ENCODE assay signal across 24 mouse cellular contexts in the genomic region with DNA sequence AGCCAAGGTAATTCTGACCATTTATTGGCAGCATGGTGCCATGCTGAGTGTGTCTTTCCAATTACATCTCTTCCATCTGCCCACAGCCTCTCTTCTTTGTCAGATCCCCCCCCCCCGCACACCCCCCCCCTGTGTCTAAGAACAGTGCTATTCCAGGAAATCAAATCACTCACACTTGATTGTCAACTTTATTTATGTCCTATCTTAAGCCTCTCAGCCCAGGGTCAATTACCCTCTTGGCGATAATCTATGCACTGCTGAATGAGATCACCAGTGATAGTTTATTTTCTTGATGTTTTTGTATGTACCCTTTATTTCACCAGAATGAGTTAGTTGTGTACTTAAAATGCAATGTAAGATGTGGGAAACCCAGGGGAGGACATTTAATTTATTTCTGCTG.
DNase-seq lines count a peak whose midpoint lies in the region; ATAC-seq and TF ChIP-seq lines count a peak whose summit lies in the region.
"Had no signal": no experiment of that assay in that cellular context is flagged by ENCODE, and none has a peak within 500 bp of the region (broad histone marks: within the 10 kb centered on the region; RNA-seq: fewer than 3 reads in every experiment).

No protein-coding gene starts in this region.

- 58% methylated on average over 2 of the region's 2 CpGs for WGBS in forebrain, embryonic 13.5 days
- WGBS in forebrain, postnatal 0 days, result 46% methylated on average over 2 of the region's 2 CpGs
- WGBS in kidney, embryonic 15.5 days, result 55% methylated on average over 2 of the region's 2 CpGs
- WGBS in hindbrain, embryonic 16.5 days, result 57% methylated on average over 2 of the region's 2 CpGs
- 63% methylated on average over 2 of the region's 2 CpGs for WGBS in heart, embryonic 11.5 days (ENCODE audit: insufficient replicate concordance)

- no peaks in the 10 kb centered on the region for H3K27me3 ChIP-seq in forebrain, embryonic 13.5 days
- no peaks in the 10 kb centered on the region for H3K27me3 ChIP-seq in forebrain, postnatal 0 days (ENCODE audit: insufficient read depth, low read length)
- no peaks in the 10 kb centered on the region for H3K27me3 ChIP-seq in kidney, embryonic 15.5 days
- no peaks in the 10 kb centered on the region for H3K27me3 ChIP-seq in hindbrain, embryonic 16.5 days (replicated peaks; ENCODE audit: control insufficient read depth, insufficient read depth, low read length)
- no peaks in the 10 kb centered on the region for H3K27me3 ChIP-seq in heart, embryonic 11.5 days (ENCODE audit: control insufficient read depth, insufficient read depth, low read length)
- H3K27me3 ChIP-seq: heart, embryonic 15.5 days; limb, embryonic 12.5 days; liver, embryonic 15.5 days had no signal

- no peak for TF ChIP-seq CTCF in forebrain, postnatal 0 days (IDR thresholded peaks at IDR 0.05; ENCODE audit: low read depth)
- TF ChIP-seq CTCF in brain, embryonic 14.5 days (IDR thresholded peaks at IDR 0.05; ENCODE audit: borderline replicate concordance, extremely low read depth, insufficient read depth, insufficient read length), result no peak

- H3K36me3 ChIP-seq in forebrain, embryonic 13.5 days (ENCODE audit: poor library complexity, severe bottlenecking), result no peaks in the 10 kb centered on the region
- H3K36me3 ChIP-seq in forebrain, postnatal 0 days (ENCODE audit: insufficient read depth), result no peaks in the 10 kb centered on the region
- no peaks in the 10 kb centered on the region for H3K36me3 ChIP-seq in kidney, embryonic 15.5 days
- no peaks in the 10 kb centered on the region for H3K36me3 ChIP-seq in hindbrain, embryonic 16.5 days (ENCODE audit: control insufficient read depth, insufficient read depth, low read length)
- no peaks in the 10 kb centered on the region for H3K36me3 ChIP-seq in heart, embryonic 11.5 days (ENCODE audit: control insufficient read depth, insufficient read depth, low read length)
- H3K36me3 ChIP-seq: heart, embryonic 15.5 days; limb, embryonic 12.5 days; liver, embryonic 15.5 days had no signal

- no peak for TF ChIP-seq POLR2A in brain, embryonic 14.5 days (IDR thresholded peaks at IDR 0.05; ENCODE audit: borderline replicate concordance, extremely low read depth, insufficient read depth, insufficient read length, poor library complexity, severe bottlenecking)

- H3K4me1 ChIP-seq in forebrain, embryonic 13.5 days, result 0 out of 2 replicates have a peak, but pooled peaks cover 2% of the 10 kb centered on the region
- no peaks in the 10 kb centered on the region for H3K4me1 ChIP-seq in forebrain, postnatal 0 days (ENCODE audit: insufficient read depth)
- H3K4me1 ChIP-seq in kidney, embryonic 15.5 days, result peaks cover 10% of the 10 kb centered on the region; the same call in 1 of the 2 replicates
- H3K4me1 ChIP-seq in hindbrain, embryonic 16.5 days (ENCODE audit: control insufficient read depth, insufficient read depth, low read depth, low read length), result no peaks in the 10 kb centered on the region
- H3K4me1 ChIP-seq in heart, embryonic 11.5 days (ENCODE audit: control insufficient read depth, insufficient read depth, low read length), result no peaks in the 10 kb centered on the region
- H3K4me1 ChIP-seq: limb, embryonic 12.5 days; liver, embryonic 15.5 days had no signal

- no peak overlapping the region for H3K4me3 ChIP-seq in forebrain, embryonic 13.5 days
- no peak overlapping the region for H3K4me3 ChIP-seq in forebrain, postnatal 0 days (ENCODE audit: low read depth, low read length)
- no peak overlapping the region for H3K4me3 ChIP-seq in kidney, embryonic 15.5 days (replicated peaks)
- no peak overlapping the region for H3K4me3 ChIP-seq in hindbrain, embryonic 16.5 days (ENCODE audit: low read length)
- H3K4me3 ChIP-seq in heart, embryonic 11.5 days (ENCODE audit: low read depth, low read length), result no peak overlapping the region
- H3K4me3 ChIP-seq: heart, embryonic 15.5 days; limb, embryonic 12.5 days; liver, embryonic 15.5 days had no signal

- ATAC-seq in forebrain, embryonic 13.5 days, result peak; percentile 48; the same call in 1 of the 2 replicates
- no peak for ATAC-seq in forebrain, postnatal 0 days
- ATAC-seq in kidney, embryonic 15.5 days (replicated peaks; ENCODE audit: low FRiP score), result no peak
- ATAC-seq in hindbrain, embryonic 16.5 days, result 0 out of 2 replicates have a peak, but pooled peaks have one; percentile 17
- ATAC-seq in heart, embryonic 11.5 days (replicated peaks; ENCODE audit: insufficient number of reproducible peaks, low FRiP score, low TSS enrichment), result no peak
- ATAC-seq: CD4-positive, CD25-positive, alpha-beta regulatory T cell, adult 4 months; intestine, embryonic 16.5 days had no signal

- H3K9ac ChIP-seq in forebrain, embryonic 13.5 days, result no peak overlapping the region
- H3K9ac ChIP-seq in forebrain, postnatal 0 days, result no peak overlapping the region
- H3K9ac ChIP-seq in kidney, embryonic 15.5 days, result no peak overlapping the region
- H3K9ac ChIP-seq in hindbrain, embryonic 16.5 days (ENCODE audit: low read depth, low read length), result no peak overlapping the region
- no peak overlapping the region for H3K9ac ChIP-seq in heart, embryonic 11.5 days (ENCODE audit: low read depth, low read length)
- H3K9ac ChIP-seq: heart, embryonic 15.5 days; limb, embryonic 12.5 days; liver, embryonic 15.5 days; lung, embryonic 14.5 days had no signal

- no peak for DNase-seq in forebrain, postnatal 0 days
- no peak for DNase-seq in kidney, adult 11 months
- peak; percentile 40 for DNase-seq in brain, embryonic 14.5 days (ENCODE audit: low read depth)
- DNase-seq: adrenal gland, postnatal 14 days; cerebellum, adult 18-20 months; cerebellum, postnatal 36 days; gastrocnemius, postnatal 14 days; kidney, adult 9 months; lung, embryonic 14.5 days; lung, postnatal 14 days; midbrain, embryonic 14.5 days; right cerebral cortex, postnatal 4 days; thymus, adult 2 months; thymus, postnatal 36 days had no signal

- H3K9me3 ChIP-seq in forebrain, embryonic 13.5 days (replicated peaks), result no peaks in the 10 kb centered on the region
- H3K9me3 ChIP-seq in forebrain, postnatal 0 days (ENCODE audit: low read length), result no peaks in the 10 kb centered on the region
- H3K9me3 ChIP-seq in kidney, embryonic 15.5 days (replicated peaks), result no peaks in the 10 kb centered on the region
- H3K9me3 ChIP-seq in hindbrain, embryonic 16.5 days (ENCODE audit: control insufficient read depth, low read length), result no peaks in the 10 kb centered on the region
- H3K9me3 ChIP-seq in heart, embryonic 11.5 days (replicated peaks; ENCODE audit: control insufficient read depth, low read length), result no peaks in the 10 kb centered on the region
- H3K9me3 ChIP-seq: heart, embryonic 15.5 days; liver, embryonic 15.5 days had no signal

- no peak overlapping the region for H3K27ac ChIP-seq in forebrain, embryonic 13.5 days
- H3K27ac ChIP-seq in forebrain, postnatal 0 days (ENCODE audit: low read depth, low read length), result no peak overlapping the region
- H3K27ac ChIP-seq in kidney, embryonic 15.5 days, result 0 out of 2 replicates have a peak overlapping the region, but pooled peaks have one; percentile 0
- no peak overlapping the region for H3K27ac ChIP-seq in hindbrain, embryonic 16.5 days (ENCODE audit: low read depth, low read length)
- H3K27ac ChIP-seq in heart, embryonic 11.5 days (ENCODE audit: low read depth, low read length), result no peak overlapping the region
- H3K27ac ChIP-seq: heart, embryonic 15.5 days; limb, embryonic 12.5 days; liver, embryonic 15.5 days; stomach, postnatal 0 days had no signal

- H3K4me2 ChIP-seq in forebrain, embryonic 13.5 days, result no peak overlapping the region
- H3K4me2 ChIP-seq in forebrain, postnatal 0 days (ENCODE audit: low read depth), result no peak overlapping the region
- no peak overlapping the region for H3K4me2 ChIP-seq in kidney, embryonic 15.5 days
- no peak overlapping the region for H3K4me2 ChIP-seq in hindbrain, embryonic 16.5 days (ENCODE audit: low read length)
- H3K4me2 ChIP-seq in heart, embryonic 11.5 days, result no peak overlapping the region
- H3K4me2 ChIP-seq: heart, embryonic 15.5 days; limb, embryonic 12.5 days; liver, embryonic 15.5 days; lung, embryonic 14.5 days had no signal

Comparison
In these comparisons a context has a peak if more than half of its experiments do, and no peak if none do; other contexts are left out.
1. ATAC-seq: peak in forebrain, embryonic 13.5 days (single experiment) and hindbrain, embryonic 16.5 days (single experiment); none in forebrain, postnatal 0 days (single experiment), kidney, embryonic 15.5 days (single experiment) and heart, embryonic 11.5 days (single experiment).